Mouse (Mus musculus): Measurements from ENCODE around the gene Pank1. TPM values are rescaled to one million over a fixed set of nuclear protein-coding genes. Genes with fewer than 3 reads are reported as not detected.
A peak's percentile ranks its signal among the peaks of the same experiment; 100 is the strongest.

Gene Pank1
- 10 to 100 TPM; 38.0 to 41.1 TPM for total RNA-seq (2021)
- long read RNA-seq, experiment 1, full-length matches to known transcripts, result 73 of 83 reads
- long read RNA-seq, experiment 1, partial matches to known transcripts, result 2 of 83 reads
- long read RNA-seq, experiment 1, other reads (novel, unspliced or antisense), result 8 of 83 reads
- long read RNA-seq, experiment 2, full-length matches to known transcripts, result 51 of 65 reads
- long read RNA-seq, experiment 2, partial matches to known transcripts, result 3 of 65 reads
- long read RNA-seq, experiment 2, other reads (novel, unspliced or antisense), result 11 of 65 reads

DNA sequence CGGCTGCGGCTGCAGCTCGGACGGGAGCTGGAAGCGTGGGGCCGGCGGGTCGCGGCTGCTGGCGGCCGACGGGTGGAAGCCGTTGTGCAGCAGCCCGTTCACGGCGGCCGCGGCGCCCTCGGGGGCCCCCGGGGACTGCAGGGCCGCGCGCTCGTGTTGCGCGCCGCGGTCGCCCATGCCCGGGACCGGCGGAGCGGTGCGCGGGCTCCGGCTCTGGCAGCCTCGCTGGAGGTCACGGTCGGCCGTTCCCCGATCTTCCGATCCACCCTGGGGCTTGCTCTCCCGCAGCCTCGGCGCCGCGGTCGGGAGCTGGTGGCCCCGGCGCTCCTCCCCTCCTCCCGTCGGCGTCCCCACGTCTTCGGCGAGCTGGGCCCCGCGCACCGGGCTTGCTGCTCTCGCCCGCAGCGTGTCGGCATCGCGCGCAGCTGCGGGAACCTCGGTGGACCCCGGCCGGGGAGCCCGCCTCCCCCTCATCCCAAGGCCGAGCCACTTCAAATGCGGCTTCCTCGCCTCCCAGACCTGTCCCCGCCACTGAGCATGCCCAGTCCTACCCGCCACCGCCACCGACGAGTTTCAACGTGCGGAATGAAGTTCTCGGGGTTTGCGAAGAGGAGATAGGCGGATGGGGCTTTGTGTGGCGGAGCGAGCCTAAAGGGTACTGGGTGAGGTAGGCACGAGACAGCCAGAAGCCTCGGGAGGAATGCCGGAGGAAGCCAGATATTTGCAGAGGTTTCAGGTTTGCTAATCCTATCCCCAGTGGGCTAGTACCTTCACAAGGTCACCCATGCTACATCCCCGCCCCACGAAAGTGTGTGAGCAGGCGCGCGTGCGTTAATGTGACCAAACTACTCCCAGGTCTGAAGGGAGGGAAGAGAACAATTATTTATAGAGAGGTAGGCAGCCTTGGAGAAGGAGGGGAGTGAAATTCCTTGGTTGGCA lies at the start of gene Pank1:
Gene Pank1 (minus strand): TSS at position 853 of the 939 bp plus-strand sequence.
- DNase-seq, result peak; percentile 69 to 71
- intact Hi-C loops (cut with DNase I), result loop anchor here (2.0 kb wide), 1 partner anchor 52 kb away; no protein-coding TSS in a partner anchor

DNA sequence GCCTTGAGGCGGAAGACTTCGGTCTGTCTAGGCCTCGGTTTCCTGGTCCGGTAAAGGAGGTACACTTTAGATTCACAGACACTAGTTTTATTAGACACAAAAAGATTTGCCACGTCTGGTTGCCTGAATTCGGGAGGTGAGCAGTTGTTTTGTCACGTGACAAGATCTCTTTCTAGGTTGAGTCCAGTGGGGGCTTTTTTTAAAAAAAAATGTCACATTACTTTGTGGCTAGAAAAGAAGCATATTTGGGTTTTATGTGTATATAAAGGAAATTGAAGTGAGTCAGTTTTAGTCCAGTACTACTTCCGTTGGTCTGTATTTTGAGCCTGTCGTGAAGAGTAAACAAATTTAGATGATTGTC lies 43.3 kb upstream of the Pank1 start:
- DNase-seq, result no peak
- intact Hi-C loops (cut with DNase I), result loop anchor here (10.0 kb wide), 1 partner anchor 258 kb away; no protein-coding TSS in a partner anchor

DNA sequence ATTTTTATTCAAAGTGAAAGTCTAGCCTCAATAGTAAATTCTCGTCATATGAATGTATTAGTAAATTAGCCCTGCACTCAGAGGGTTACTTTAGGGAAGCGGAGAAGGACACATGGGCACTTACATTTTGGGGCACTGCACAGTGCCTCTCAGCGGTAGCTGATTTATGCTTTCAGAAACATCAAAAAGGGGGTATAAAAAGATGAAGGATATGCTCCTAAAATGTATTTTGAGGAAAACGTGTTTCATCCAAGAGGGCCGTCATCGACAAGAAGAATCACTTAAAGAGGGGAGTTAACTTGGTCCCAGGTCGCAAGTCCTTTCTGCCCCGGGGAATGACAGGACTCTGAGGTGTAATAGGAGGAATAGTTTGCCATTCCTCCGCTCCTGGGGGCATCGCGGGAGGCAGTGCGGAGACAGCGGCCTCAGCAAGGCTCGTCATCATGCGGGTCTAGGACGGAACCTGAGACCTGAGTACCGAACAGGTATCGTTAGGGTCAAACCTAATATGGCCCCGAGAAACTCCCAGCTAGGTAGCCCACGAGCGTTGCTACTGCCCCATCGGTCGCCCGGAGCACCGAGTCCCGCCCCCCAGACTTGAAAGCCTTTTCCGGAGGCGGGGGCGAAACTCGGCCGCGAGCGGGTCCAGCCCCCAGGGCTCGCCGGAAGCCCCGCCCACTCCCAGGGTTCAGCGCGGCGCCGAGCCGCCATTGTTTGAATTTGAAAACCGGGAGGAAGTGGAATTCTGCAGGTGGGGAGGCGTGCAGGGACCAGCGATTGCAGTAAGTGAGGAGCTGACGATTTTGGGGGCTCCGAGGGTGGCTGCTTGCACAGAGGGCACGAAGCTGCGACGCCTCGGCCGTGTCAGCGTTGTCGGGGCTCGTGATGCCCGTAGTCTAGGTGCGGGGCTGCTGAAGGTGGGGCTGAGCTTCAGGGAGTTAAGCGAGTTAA lies 42.7 kb upstream of the Pank1 start, which contains the start of gene Kif20b:
Gene Kif20b (plus strand): TSS at position 710 of the 951 bp plus-strand sequence.
- intact Hi-C loops (cut with DNase I), result loop anchor here (2.0 to 10.0 kb wide), 2 partner anchors 95 to 257 kb away; no protein-coding TSS in a partner anchor
- peak; percentile 93 to 95 for DNase-seq

DNA sequence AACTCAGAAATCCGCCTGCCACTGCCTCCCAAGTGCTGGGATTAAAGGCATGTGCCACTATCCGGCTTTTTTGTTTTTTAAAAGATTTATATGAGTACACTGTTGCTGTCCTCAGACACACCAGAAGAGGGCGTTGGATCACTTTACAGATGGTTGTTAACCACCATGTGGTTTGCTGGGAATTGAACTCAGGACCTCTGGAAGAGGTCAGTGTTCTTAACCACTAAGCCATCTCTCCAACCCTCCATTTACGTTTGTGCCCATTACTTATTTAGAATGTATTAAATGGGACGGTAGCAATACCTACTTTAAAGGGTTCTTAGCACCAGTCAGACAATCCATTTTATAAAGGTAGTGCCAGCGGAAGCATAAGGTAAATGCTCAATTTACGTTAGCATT lies 42.0 kb upstream of the Pank1 start:
- intact Hi-C loops (cut with DNase I), result loop anchor here (2.0 to 10.0 kb wide), 2 partner anchors 94 to 256 kb away; no protein-coding TSS in a partner anchor
- DNase-seq, result no peak

DNA sequence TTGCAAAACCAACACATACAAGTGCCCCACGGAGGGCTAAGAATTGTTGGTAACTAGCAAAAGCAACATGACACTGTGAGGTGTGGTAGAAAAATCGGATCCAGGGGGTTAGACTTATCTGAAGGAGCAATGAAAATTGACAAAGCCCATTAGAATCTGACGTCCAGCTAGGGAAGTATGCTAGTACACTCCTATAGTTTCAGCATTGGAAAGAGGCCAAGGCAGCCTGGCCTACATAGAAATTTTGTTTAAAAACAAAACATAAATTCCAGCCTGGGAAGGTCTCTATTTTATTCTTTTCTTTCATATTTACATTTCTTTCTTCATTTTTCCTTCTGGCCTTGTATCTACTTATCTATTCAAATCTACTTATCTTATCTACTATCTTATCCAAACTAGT lies 41.3 kb upstream of the Pank1 start:
- intact Hi-C loops (cut with DNase I), result loop anchor here (2.0 to 10.0 kb wide), 2 partner anchors 94 to 256 kb away; no protein-coding TSS in a partner anchor
- DNase-seq, result no peak

DNA sequence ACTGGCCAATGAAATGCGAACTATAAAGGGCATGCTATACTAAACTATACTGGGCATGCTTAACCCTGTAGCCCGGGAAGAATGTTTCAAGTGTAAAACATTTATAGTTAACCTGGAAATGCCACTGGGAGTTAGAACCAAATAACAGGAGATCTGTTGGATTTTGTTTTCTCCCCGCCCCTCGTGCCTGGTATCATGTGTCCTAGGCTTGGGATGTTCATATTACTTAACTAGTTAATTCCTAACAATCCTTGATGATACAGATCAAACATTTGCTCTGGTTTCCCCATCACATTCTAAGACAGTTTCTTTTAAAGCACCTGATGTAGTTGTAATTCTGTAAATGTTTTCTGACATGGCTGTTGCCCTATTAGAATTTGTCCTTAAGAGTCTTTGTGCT lies 40.8 kb upstream of the Pank1 start:
- intact Hi-C loops (cut with DNase I), result loop anchor here (2.0 to 10.0 kb wide), 2 partner anchors 93 to 255 kb away; no protein-coding TSS in a partner anchor
- DNase-seq, result no peak

DNA sequence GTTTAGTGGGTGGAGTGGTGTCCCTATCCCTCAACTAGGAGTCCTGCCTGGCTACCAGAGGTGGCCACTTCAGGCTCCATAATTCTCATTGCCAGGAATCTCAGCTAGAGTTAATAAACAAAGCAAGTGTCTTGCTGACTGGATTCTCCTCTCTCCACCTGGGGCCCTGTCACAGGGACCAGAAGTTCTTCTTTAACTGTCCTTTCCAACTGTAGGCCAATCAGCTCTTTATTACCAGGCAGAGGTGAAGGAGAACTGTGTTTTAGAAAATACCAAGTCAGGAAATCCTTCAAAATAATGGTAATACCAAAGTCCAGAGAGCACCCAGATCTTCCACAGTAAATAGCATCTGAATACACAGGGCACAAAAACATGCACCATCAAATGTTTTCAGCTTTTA lies 33.1 kb upstream of the Pank1 start:
- intact Hi-C loops (cut with DNase I), result no loop called here

DNA sequence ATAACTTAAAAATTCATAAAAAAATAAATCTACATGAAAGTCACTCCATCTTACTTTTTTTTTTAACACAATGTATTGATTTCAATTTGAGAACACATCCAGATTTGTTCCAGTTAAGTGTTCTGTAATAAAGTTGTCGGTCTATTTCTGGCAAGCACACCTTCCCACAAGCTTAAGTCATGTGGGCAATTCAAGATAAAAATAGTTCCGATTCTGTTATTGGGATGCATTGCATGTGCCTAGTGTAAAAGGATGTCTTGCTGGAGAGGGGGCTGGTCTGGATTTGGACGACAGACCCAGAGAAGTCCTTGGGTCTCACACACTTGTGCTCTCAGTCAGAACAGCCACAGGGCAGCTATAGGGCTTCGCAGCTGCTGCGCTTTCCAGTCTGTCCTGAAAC lies 27.5 kb upstream of the Pank1 start:
- intact Hi-C loops (cut with DNase I), result no loop called here
- DNase-seq, result no peak

More for the DNA sequence above, 33.1 kb upstream of the Pank1 start:
- DNase-seq, result no peak

DNA sequence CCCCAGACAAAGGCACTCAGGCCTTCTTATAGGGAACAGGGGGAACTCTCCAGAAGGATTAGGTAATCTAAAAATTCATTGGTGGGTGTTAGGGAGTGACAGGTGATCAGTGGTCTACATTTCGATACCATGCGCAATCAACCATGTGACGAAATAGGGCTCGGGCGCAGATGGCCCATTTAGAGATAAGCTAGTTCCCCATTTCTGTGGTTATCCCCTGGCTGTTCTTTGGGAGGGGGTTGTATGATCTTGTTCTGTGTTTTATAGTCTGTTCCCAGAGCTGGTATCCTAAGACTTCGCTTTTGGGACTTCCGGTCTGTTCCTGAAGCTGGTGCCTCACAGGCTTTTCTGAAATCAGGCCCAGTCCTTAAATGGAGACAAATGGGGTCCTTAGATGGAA lies 26.2 kb upstream of the Pank1 start:
- intact Hi-C loops (cut with DNase I), result no loop called here
- DNase-seq, result no peak

DNA sequence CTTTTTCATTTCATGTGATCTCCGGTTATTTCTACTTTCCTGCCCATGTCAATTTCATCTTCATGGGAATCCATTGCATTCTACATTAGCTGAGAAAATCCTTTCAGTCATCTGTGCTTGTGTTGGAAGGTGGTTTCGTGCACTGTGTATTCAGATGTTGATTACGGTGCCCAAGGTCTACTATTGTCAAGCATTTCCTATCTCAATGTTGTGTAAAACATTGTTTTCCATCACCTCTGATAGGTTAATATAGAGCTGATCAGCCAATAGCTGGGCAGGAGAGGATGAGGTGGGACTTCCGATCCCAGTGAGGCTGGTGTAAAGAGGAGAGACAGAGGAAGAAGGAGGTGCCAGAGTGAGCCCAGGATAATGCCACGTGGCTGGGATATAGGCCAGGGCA lies 24.8 kb upstream of the Pank1 start:
- DNase-seq, result no peak
- intact Hi-C loops (cut with DNase I), result no loop called here

DNA sequence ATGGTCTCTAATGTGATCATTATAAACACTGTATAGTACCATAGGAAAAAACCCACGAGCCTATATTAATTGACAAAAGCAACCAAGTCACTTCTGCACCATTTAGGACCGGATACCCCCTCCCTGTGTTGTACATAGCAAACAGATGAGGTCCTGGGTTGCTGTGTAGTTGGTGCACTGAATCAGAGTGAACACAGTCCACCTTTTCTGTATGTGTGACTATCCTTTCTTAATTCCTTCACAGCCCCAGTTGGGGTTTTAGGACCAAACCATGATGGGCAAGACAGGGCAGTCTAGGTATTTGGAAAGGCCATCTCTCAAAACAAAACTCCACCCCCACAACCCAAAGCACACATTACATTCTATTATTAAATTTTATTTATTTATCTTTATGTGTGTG lies 22.5 kb upstream of the Pank1 start:
- DNase-seq, result no peak
- intact Hi-C loops (cut with DNase I), result no loop called here

DNA sequence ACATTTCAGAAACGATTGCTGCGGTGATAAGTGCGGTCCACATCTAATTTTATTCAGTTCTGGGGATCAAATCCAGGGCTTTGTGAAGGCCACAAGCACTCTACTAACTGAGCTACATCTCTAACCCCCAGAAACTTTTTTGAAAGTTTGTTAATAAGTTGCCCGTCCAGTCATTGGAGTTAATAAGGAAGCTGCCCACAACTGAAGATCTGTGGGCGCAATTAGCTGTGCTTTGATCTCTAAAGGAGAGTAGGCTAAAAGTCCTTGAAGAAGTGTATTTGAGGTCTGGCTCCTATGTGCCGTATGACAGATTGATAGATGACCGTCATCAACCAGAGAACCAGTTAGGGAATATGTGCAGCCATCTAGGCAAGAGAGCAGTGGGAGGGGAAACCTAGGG lies 22.0 kb upstream of the Pank1 start:
- intact Hi-C loops (cut with DNase I), result no loop called here
- DNase-seq, result no peak

DNA sequence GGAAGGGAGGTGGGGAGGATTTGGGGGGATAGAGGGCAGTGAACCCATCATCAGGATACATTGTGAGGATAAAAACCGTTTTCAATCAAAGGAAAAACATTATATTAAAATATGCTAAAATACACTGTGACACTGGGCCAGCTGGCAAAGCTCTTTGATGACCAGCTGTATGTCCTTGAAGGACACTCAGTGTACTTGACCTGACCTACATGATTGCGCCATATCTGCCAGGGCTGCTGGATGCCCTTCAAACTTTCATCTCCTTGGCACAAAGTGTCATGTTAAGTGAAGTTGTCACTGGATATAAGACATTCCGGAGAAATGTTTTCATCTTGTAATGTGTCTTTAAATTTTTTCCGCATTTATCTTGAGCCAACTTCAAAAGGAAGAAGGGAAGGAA lies 19.7 kb upstream of the Pank1 start:
- intact Hi-C loops (cut with DNase I), result no loop called here
- DNase-seq, result no peak

DNA sequence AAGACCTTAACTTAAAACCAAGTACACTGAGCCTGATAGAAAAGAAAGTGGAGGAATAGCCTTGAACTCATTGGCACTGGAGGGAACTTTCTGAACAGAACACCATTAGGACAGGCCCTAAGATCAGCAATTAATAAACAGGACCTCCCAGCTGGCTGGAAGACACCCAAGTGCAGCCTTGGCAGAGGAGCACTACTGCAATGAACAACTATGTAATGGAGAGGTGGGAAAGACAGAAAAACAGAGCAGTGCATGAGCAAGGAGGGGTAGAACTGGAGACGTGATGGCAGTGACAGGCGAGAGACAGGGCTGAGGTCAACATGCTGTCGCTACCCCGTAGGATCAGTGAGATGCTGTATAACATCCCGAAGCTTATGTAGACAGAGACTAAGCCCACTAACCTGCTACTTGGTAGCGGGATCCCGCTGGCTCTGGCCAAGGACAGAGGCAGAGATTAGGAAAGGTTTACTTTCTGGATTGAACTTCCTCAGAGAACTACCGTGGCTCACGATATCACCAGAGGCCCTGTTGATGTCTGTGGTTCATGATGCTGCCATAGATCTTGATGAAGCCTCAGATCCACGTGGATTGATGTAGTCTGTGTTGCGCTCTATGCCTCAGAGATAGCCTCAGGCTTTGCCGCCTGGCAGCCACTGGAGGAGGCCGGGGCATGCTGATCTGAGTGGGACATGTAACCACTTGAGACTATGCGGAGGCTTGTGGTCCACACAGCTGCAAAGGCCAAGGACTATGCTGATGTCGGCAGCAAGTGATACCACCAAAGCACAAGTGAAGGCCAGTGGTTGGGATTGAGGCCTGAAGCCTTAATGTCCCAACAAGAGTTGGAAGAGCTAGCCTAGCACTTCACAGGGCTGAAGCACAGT lies 18.1 kb upstream of the Pank1 start:
- no peak for DNase-seq
- intact Hi-C loops (cut with DNase I), result no loop called here

DNA sequence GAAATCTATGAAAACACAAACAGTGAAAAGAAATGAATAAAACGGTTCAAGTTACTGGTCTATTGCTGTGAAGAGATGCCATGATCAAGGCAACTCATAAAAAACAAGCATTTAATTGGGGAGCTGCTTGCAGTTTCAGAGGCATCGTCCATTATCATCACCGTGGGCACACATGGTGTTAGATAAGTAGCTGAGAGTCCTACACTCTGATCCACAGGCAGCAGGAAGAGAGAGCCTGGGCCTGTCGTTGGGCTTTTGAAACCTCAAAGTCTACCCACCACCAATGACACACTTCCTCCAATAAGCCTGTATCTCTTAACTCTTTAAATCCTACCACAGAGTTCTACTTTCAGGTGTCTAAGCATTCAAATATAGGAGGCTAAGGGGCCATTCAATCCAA lies 15.8 kb upstream of the Pank1 start:
- DNase-seq, result no peak
- intact Hi-C loops (cut with DNase I), result no loop called here

DNA sequence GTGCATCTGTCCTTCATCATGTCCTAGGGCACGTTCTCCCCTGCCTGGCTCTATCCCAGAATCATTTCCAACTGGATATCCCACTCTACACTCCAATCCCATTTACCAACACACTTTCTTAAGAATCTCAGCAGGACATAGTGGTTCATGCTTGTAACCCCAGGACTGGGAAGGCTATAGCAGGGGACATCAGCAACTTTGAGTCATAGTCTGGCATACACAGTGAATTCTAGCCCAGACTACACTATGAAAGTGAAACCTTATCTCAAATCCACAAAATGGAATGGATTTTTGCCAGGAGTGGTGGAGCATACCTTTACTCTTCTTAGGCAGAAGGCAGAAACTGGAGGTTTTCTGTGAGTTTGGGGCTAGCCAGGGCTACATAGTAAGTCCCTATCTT lies 12.3 kb upstream of the Pank1 start:
- intact Hi-C loops (cut with DNase I), result no loop called here

DNA sequence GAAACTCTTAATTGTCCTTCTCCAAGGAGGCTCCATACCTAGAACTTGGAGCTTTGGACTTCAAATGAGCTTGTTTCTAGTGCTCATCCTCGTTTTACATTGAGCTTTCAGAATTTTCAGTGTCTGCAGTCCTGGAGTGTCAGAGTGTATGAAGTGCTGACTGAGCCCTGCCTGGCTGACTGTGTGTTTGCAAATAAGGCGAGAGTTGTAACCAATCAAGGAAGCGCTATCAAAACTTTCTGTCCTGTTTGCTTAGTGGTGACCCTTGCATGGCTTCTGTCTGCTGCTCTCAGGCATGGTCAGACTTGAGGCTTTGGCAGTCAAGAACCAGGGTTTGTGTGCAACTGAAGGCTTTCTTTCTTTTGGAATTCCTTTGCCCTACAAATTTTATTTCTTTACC lies 11.7 kb upstream of the Pank1 start:
- intact Hi-C loops (cut with DNase I), result no loop called here
- DNase-seq, result no peak

More for the DNA sequence above, 12.3 kb upstream of the Pank1 start:
- DNase-seq, result no peak

DNA sequence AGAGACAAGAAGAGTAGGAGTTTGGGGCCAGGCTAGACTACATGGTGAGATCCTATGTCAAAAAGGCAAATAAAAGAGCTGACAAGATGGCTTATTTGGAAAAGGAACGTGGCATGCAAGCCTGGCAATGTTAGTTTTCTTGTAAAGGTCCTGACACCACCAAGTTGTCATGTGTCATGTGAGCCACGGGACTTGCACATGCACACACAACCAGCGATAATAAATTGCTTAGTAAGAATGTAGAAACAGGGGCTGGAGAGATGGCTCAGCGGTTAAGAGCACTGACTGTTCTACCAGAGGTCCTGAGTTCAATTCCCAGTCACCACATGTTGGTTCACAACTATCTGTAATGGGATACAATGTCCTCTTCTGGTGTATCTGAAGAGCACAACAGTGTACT lies 7.1 kb upstream of the Pank1 start:
- intact Hi-C loops (cut with DNase I), result no loop called here
- DNase-seq, result no peak

Measured in heart, postnatal 14 days (tissue).